Mouse (Mus musculus) v-Abl transformed pro-B cells (cell line): ENCODE results near the gene Tyms.
"Not testable (repeated sequence)": the region's sequence is repeated elsewhere in the genome, so short reads cannot be mapped to it uniquely, and the experiment has no call there.

Experiments used
- in situ Hi-C, 2 experiments: fragments of 400-800 bp; cut with MboI; formaldehyde crosslinking; loops; one replicate each; pipeline ENCODE4 v1.15.1; 2025; ENCODE audit not compliant: unreplicated experiment in 2 of 2

The Tyms gene

DNA sequence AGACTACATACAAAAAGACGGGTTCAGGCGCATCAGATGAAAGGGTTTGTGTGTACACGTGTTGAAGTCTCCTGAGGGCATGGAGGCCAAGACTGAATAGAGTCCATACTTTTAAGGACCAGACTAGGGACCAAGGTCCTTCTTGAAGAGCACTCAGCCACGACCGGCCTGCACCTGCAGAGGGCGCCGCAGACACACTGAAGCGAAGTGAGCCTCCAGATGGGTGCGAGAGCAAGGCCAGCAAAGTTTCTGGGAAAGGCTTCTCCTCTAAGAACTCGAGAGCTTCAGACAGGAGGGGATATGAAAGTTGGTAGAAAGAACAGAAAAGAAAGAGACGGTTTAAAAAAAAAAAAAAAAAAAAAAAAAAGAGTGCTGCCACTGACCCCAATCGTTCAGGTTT lies 30.9 kb upstream of the Tyms start:
- in situ Hi-C loops = no loop called here

DNA sequence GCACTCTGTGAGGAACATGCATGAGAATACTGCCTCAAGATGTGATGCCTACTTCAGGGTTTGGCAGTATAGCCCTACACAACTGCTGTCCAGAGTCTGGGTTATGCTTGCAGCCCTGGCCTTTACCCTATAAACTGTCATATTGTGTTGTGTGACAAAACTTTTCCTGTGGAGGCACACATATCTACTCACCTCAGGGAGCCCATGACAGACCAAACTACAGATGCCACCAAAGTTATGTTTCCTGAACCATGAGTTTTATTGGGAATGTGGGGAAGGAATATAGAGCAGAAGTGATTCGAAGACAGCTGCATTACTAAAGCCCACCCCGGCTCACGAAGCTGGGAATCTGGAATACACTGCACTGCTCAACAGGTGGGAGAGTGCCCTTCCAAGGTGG lies 29.9 kb upstream of the Tyms start:
- in situ Hi-C loops = no loop called here

DNA sequence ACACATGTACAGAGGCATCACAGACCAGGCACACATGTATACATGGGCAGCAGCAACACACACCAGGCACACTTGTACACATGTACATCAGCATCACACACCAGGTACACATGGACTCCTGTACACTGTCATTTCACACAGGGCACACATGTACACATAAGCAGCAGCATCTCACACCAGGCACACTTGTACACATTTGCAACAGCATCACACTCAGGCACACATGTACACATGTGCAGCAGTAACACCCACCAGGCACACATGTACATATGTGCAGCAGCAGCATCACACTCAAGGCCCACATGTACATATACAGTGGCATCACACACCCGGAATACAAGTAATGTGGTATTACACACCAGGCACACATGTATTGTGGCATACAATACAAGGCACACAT lies 24.8 kb upstream of the Tyms start:
- in situ Hi-C loops = loop anchor here (10.0 to 25.0 kb wide), 3 partner anchors 263 to 713 kb away; partner anchors contain the start of gene Lmbr1 (in 1 of the 2)

DNA sequence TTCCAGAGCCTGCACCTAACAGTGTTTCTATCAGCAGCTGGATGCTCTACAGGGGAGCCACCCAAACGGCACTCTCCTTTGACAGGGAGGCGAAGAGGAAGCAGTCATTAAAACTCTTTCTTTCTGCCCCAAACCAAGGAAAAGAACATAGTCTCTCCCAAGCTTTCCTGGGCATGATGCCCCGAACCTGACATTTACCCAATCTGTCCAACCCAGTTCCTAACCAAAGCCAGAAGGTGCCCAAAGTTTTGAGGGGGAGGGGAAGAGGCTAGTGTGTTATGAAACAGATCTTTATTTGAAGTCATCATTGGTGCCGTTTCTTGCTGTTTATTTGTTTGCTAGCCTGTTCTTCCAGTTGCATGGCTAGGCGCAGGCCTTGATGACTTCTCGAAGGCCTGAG lies 22.3 kb upstream of the Tyms start:
- in situ Hi-C loops = loop anchor here (10.0 to 25.0 kb wide), 3 partner anchors 261 to 711 kb away; partner anchors contain the start of gene Lmbr1 (in 1 of the 2)

DNA sequence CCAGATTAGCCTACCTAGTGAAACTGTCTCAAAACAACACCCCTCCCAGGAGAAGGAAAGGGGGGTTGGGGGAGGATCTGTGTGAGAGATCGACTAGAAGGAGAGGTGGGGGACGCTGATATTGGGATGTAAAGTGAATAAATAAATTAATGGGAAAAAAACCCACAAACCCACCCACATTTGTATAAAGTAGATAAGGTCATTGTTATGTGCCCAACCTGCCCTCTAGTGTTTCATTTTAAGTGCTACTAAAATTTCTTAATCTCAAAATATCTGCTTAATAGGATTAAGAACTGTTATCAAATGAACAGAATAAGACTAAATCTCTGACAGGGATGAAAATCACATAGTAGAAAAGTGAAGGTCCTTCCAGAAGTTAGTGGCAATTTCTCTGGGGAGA lies 21.0 kb upstream of the Tyms start:
- in situ Hi-C loops = loop anchor here (10.0 to 25.0 kb wide), 3 partner anchors 260 to 710 kb away; partner anchors contain the start of gene Lmbr1 (in 1 of the 2)

DNA sequence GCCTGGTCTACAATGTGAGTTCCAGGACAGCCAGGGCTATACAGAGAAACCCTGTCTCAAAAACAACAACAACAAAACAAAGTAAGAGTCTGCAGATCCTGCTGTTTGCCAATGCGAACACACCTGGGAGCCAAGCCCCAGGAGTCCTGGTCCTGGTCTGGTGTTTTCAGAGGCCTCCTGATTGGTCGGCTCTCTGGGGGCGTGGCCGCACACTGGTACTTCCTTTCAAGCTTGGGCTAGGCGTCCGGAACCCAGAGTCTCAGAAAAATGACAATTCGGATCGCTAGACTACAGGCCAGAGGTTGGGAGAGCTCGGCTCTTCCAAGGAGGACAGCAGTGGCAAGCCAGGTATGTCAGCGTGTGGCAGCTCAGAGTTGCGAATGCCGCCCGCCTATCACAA lies 19.3 kb upstream of the Tyms start:
- in situ Hi-C loops = loop anchor here (10.0 to 25.0 kb wide), 3 partner anchors 258 to 708 kb away; partner anchors contain the start of gene Lmbr1 (in 1 of the 2)

DNA sequence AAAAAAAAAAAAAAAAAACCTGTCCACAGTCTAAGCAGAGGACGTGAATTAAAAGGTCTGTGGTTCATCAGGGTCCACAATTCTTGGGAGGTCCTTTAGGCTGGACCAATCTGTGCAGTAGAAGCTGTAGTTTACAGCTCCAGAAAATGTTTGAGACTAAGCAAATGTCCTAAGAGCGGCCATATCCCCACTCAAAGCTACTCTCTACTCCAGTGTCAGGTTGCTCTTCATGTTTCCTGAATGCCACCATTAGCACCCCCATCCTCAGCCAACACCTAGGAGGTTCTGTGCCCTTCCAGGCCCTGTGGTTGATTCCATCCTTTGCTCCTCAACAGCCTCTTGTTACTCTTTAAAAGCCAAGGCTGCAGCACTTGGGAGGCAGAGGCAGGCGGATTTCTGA lies 1.0 kb downstream of the Tyms start:
- in situ Hi-C loops = no loop called here

DNA sequence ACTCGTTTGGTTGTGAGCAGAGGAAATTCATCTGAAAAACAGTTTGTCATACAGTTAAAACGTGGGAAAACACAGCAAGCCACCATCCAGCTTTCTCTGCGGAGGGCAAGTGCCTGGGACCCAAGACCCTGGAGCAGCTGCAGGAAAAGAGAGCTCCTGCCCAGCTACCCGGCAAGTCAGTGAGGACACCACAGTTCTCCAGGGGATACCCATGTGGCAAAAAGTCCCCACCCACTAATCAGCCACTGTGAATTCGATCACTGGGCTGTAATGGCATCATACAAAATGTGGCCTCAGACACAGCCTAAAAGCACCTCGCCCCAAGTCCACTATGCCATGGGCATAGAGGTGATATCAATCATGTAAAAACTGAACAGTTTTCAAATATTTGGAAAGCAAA lies 1.7 kb downstream of the Tyms start:
- in situ Hi-C loops = no loop called here

DNA sequence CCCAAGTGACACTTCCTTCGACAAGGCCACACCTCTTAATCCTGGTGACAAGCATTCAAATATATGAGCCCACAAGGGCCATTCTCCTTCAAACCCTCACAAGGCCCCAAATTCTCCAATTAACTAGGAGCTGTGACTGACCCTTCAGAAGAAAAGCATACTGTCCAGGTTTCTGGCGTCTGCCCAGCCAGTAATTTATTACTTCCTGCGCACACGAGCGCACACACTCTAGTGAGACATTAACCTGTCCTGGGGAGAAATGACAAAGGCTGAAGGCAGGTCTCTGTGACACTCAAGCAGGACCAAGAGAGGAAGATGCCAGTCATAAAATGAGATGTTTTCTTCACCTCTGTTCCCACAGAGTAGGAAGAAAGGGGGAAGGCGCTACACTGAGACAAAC lies 5.7 kb downstream of the Tyms start:
- in situ Hi-C loops = no loop called here

DNA sequence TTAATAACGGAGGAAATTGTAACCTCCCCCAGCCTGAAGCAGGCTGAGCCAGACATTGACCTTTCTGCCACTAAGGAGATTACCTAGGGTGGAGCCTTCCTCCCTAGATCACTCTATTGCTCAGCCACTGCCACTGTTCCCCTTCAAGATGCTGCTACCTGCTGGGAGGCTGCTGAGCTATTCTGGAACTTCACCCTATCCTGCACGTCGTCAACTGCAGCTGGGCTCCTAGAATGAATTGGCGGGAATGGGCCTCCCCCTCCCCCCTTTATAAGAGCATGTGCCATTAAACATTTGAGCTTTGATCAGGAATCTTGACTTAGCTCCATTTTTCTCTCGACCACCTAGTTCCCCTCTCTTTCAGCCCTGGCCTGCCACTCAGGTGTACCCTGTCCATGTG lies 13.8 kb downstream of the Tyms start:
- in situ Hi-C loops = not testable (repeated sequence)

DNA sequence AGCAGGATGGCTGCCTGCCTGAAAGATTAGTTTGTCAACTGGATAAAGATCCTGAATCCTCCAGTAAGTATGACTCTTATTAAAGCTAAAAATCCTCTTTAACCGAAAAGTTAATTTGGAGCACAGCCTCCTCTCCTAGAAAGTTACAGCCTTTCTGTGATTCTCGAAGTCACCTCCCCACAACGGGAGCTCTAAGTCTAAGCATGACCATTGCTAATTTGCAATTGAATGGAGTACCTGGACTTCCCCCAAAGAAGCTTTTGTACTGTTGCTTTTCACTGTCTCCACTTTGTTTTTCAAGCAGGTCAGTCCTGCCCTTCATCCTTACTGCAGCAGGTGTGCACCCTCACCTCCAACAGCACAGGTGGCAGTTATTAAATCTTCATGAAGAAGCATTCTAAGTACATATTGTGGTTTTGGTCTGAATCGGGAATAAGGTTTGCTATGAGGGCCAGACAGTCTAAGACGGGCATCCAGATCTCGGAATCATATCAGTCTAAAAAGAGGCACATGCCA lies 15.1 kb downstream of the Tyms start:
- in situ Hi-C loops = no loop called here

DNA sequence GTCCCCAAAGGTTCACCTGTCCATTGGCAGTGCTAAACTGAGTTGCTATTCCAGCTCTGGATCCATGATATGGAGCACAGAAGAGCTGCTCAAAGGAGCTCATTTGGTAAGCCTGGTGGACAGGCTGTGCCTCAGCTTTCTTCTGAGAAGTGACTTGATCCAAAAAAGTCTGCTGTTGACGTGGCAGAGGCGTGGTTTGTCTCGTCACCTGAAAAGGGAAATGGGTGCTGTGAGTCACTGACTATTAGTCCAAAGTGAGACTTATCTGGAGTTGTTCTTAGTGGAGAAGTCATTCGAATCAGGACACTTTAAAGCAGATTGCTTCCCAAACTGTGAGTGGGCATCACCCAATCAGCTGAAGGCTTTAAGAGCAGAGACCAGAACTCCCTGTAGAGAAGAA lies 33.6 kb downstream of the Tyms start:
- in situ Hi-C loops = not testable (repeated sequence)

DNA sequence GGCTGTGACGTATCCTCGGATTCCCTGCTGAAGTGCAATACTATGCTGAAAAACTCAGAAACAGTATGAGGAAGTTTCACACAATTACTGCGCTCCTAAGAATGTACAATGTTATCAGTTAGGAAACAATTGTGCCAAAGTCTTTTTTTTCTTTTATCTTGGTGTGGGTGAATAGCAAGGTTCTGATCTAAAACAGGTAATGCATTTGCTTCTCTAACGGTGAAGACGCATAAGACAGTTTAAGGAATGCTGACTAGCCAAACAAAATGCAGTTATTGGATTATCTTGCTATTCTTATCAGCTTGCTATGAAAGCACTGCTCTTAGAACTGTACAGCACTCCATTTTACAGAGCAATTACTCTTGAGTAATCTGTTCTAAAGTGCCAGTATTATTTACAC lies 34.1 kb downstream of the Tyms start:
- in situ Hi-C loops = not testable (repeated sequence)

DNA sequence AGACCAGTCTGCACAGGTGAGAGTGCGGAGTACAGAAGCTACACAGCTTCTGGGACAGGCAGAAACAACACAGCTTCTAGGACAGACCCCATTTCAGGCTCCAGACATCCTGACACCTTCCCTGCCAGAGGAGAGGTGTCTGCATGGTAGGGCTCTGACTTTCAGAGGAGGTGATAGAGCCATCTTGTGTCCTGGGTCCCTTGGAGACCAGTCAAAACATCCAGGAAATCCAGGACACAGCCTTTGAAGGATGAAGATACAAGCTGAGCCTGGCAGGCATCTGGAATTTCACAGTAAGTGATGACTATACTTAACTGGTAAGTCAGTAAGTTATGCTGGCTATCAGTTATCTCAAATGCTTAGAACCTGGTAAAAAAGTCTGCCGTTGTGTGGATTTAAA lies 36.3 kb downstream of the Tyms start:
- in situ Hi-C loops = not testable (repeated sequence)

DNA sequence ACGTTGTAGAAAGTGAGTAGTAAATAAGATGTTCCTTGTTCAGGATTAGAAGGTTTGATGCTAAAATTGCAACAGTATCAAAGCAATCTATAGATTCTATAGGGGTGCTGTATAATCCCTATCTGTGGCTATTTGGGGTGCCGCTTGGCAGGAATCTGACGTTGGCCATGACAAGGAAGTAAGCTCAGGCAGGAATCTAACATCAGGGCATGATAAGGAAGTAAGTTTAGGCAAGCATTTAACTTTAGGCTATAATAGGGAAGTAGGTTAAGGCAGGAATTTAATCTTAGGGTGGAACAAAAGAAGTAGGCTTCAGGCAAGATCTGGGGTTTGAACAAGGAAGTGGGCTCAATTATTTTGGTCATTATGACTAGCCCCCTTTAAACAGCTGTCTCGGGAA lies 37.6 kb downstream of the Tyms start:
- in situ Hi-C loops = not testable (repeated sequence)

DNA sequence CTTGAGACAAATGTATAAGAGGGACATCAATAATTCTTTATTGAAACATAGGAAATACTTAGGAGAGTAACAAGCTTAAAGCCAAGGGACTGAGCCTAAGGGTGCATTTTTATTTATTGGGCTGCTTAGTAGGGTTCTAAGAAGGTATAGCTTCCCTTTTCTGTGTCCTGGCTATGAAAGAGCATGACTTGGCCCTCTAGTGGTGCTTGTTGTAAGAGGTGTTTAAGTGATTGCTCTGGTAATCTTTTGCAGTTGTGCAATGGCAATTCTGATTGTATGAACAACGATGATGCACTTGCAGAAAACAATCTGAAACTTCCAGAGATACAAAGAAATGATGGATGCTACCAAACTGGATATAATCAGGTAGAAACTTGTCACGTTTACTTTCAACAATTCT lies 58.8 kb downstream of the Tyms start:
- in situ Hi-C loops = loop anchor here in 1 of 2 experiments (5.0 kb wide), 1 partner anchor 187 kb away; no protein-coding TSS in a partner anchor

DNA sequence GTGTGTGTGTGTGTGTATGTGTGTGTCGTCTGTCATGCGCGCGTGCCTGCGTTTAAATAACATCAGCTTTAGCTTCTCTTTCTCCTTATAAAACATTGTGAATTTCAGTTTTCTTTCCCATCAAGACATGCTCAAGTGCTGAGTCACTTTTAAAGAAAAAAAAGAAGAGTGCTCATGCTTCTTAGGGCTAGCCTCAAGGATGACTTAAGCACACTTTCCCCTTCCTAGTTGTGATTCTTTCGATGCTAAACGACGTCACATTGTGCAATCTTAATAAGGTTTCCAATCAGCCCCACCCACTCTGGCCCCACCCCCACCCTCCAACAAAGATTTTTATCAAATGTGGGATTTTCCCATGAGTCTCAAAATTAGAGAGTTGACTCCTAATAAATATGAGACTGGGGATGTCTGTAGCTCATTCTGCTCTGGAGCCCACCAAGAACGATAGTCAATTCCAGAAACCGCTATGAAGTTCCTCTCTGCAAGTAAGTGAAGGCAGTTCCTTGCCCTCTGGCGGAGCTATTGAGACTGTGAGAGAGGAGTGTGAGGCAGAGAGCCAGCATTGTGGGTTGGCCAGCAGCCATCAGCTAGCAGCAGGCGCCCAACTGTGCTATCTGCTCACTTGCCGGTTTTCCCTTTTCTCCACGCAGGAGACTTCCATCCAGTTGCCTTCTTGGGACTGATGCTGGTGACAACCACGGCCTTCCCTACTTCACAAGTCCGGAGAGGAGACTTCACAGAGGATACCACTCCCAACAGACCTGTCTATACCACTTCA lies 60.5 kb downstream of the Tyms start, which contains the start of gene Il6:
Il6 (plus strand) TSS at position 389 of the 778 bp plus-strand sequence.
- in situ Hi-C loops = loop anchor here in 1 of 2 experiments (5.0 kb wide), 1 partner anchor 186 kb away; no protein-coding TSS in a partner anchor
